Mouse (Mus musculus) G1E (cell line): Measurements from ENCODE around the gene Adora2b. TPM values are rescaled to one million over a fixed set of nuclear protein-coding genes. Genes with fewer than 3 reads are reported as not detected.

Experiments used
- ATAC-seq: 2 replicates; pipeline ENCODE4 v1.8.0; 2016; ENCODE audit warnings: mild to moderate bottlenecking; ENCODE audit not compliant: insufficient number of reproducible peaks, poor library complexity, low FRiP score, severe bottlenecking; ENCODE audit errors: extremely low read depth
- DNase-seq: peaks from one replicate; pipeline ENCODE4 v3.0.0; 2012; ENCODE audit warnings: low spot score
- H3K27me3 ChIP-seq: 2 replicates; pipeline ENCODE4 v1.6.1; 2012; ENCODE audit warnings: mild to moderate bottlenecking, low read length, inconsistent platforms; ENCODE audit not compliant: insufficient read depth
- H3K36me3 ChIP-seq: replicated peaks from 2 replicates; pipeline ENCODE3; 2012; ENCODE audit warnings: mild to moderate bottlenecking, inconsistent platforms
- H3K4me1 ChIP-seq: 2 replicates; pipeline ENCODE4 v1.6.1; 2012; ENCODE audit warnings: low read depth, low read length, inconsistent platforms, mixed read lengths; ENCODE audit not compliant: insufficient read depth
- H3K4me3 ChIP-seq: 2 replicates; pipeline ENCODE4 v1.5.1; 2012; ENCODE audit warnings: low read depth, mild to moderate bottlenecking, inconsistent platforms, low read length, moderate library complexity, mixed read lengths
- H3K9me3 ChIP-seq: replicated peaks from 2 replicates; pipeline ENCODE4 v1.6.1; 2012; ENCODE audit warnings: inconsistent platforms
- CTCF ChIP-seq: IDR thresholded peaks from 2 replicates; pipeline ENCODE4 v1.5.1; 2012; ENCODE audit warnings: low read depth, low read length, inconsistent platforms, mixed read lengths
- GATA1 ChIP-seq: IDR thresholded peaks from 2 replicates; pipeline ENCODE4 v1.6.1; 2012; ENCODE audit warnings: borderline replicate concordance, low read length, inconsistent platforms, mixed read lengths
- GATA2 ChIP-seq: IDR thresholded peaks from 2 replicates; pipeline ENCODE4 v1.6.1; 2012; ENCODE audit warnings: low read depth, low read length, inconsistent platforms, borderline replicate concordance
- POLR2AphosphoS5 ChIP-seq: IDR thresholded peaks from 2 replicates; pipeline ENCODE4 v1.6.1; 2012; ENCODE audit warnings: low read depth, low read length, inconsistent platforms; ENCODE audit not compliant: insufficient replicate concordance
- TAL1 ChIP-seq: conservative IDR thresholded peaks from 2 replicates; pipeline ENCODE4 v1.6.1; 2012; ENCODE audit warnings: low read depth, low read length, inconsistent platforms, mixed read lengths
- polyA plus RNA-seq: library from polyadenylated mRNA; stranded (reverse); fragments of >175 nt; gene quantifications from 2 replicates; pipeline ENCODE4 v1.2.3, GENCODE M21; 2012
- total RNA-seq, 2 experiments: library from RNA; stranded (forward) in 1 of 2; stranded (reverse) in 1 of 2; fragments of 200-1000 nt in 1 of 2; fragments of >200 nt in 1 of 2; fragmentation: Nextera tagmentation in 1 of 2; gene quantifications; 2 replicates each; pipeline ENCODE4 v1.2.3; 2014 to 2017

Adora2b gene
- total and polyA plus RNA-seq, 3 experiments: 0.04 to 0.16 TPM; not detected in 1

DNA sequence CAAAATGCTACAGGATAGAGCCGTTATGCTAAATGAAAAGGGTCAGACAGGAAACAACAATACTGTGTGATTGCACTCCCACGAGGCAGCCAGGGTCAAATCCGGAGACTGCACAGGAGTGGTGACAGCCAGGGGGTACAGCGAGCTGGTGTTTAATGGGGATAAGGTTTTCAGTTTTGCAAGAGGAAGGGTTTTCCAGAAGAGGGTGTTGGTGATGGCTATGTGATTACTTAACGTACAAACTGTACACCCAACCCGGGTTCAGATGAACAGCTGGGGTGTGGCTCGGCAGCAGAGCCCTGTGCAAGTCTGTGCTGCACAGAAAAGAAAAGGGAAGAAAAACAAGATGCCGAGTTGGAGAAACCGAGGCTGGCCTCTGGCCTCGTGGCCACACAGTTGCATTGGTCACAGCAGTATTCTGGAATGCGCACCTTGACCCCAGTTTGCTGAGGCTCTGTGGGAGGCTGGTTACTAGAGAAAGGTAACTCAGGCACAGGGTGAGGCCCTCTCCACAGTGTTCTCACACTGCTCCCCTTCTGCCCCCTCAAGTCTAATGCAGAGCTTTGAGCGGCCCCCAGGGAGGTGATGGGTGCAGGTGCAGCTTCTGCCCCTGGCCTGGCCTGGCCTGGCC is 8.0 kb upstream of the Adora2b start:
- H3K27me3 ChIP-seq: peaks cover 82% of the 10 kb centered on the region
- no peak for ATAC-seq
- no peak overlapping the region for H3K4me3 ChIP-seq
- H3K9me3 ChIP-seq: peaks cover 6% of the 10 kb centered on the region
- no peak for TF ChIP-seq POLR2AphosphoS5
- no peak for DNase-seq
- no peaks in the 10 kb centered on the region for H3K36me3 ChIP-seq
- H3K4me1 ChIP-seq: no peaks in the 10 kb centered on the region

DNA sequence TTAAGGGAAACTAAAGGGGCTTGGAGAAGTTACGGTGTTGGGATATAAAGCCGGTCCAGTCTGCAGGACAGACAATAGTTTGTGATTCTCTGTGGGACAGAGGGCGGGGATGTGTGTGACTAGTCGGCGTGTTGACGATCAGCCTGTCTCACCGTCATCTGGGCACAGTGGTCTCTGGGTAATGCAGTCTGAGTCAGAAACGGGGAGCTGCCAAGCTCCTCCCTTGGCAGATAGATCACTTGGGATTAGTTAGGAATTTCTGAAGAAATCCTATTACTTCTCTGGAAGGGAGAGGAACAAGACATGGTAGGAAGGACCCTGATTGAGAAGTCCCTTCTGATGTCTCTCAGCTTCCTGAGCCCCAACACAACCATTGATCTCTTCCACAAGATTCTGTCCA is 4.9 kb upstream of the Adora2b start:
- Histone ChIP-seq H3K9me3 (peaks cover 11% of the 10 kb centered on the region), H3K27me3 (peaks cover 74% of the 10 kb centered on the region), H3K4me1 (peaks cover 9% of the 10 kb centered on the region), H3K4me3 (no peak overlapping the region), H3K36me3 (no peaks in the 10 kb centered on the region)
- TF ChIP-seq CTCF (no peak), TAL1 (no peak), POLR2AphosphoS5 (no peak), GATA1 (no peak), GATA2 (no peak)
- no peak for ATAC-seq
- DNase-seq: no peak

DNA sequence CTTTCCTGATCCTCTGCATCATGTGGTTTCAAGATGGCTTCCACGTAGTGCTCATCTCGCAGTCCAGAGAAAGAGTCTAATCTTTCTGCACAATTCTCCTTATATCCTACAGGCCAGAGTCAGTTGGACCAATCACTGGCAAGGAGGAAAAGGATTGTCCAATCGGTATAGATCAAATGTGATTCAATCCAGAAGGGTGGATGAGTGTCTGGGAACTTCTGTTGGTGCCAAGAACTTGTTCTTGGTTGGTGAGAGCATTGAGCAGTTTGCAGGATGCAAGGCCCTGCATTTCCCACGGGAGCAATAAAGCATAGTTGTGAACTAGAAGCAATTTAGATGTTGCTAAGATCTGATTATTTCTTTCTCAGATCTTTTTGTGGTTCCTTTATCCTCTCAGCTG is 4.3 kb upstream of the Adora2b start:
- ATAC-seq: no peak
- Histone ChIP-seq H3K4me1 (peaks cover 15% of the 10 kb centered on the region), H3K9me3 (peaks cover 11% of the 10 kb centered on the region), H3K36me3 (no peaks in the 10 kb centered on the region), H3K4me3 (no peak overlapping the region), H3K27me3 (peaks cover 75% of the 10 kb centered on the region)
- no peak for DNase-seq
- TF ChIP-seq CTCF: no peak
- no peak for TF ChIP-seq GATA2
- TF ChIP-seq GATA1: no peak
- TF ChIP-seq POLR2AphosphoS5: no peak
- TF ChIP-seq TAL1: no peak

DNA sequence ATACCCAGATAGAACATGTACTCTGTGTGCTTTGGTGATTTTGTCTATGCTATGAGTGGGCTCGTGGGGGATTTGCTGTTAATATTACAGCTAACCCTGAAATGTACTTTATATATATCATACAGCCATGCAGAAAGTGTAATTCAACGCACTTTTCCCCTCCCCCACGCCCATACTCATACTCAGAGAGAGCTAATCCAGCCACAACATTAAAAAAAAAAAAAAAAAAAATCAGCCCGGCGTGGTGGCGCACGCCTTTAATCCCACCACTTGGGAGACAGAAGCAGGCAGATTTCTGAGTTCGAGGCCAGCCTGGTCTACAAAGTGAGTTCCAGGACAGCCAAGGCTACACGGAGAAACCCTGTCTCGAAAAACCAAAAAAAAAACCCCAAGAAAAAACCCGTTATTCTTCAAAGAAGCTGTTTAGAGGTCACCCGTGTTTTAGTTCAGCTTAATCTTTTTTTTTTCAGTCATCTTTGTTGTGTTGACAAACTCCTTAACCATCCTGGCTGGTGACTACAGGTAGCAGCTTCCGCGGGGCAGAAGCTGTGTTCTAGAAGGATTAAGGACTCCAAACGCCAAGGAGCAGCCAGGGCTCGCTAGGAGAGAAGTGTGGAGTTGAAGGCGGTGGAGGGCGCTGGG is 904 bp upstream of the Adora2b start:
- DNase-seq (no peak), ATAC-seq (no peak)
- peaks cover 82% of the 10 kb centered on the region for H3K27me3 ChIP-seq
- peaks cover 24% of the 10 kb centered on the region for H3K4me1 ChIP-seq
- peaks cover 11% of the 10 kb centered on the region for H3K9me3 ChIP-seq
- no peaks in the 10 kb centered on the region for H3K36me3 ChIP-seq
- peak overlapping the region; percentile 72; the same call in 1 of the 2 replicates for H3K4me3 ChIP-seq
- TF ChIP-seq TAL1 (no peak), GATA1 (no peak), GATA2 (no peak), CTCF (no peak), POLR2AphosphoS5 (no peak)

DNA sequence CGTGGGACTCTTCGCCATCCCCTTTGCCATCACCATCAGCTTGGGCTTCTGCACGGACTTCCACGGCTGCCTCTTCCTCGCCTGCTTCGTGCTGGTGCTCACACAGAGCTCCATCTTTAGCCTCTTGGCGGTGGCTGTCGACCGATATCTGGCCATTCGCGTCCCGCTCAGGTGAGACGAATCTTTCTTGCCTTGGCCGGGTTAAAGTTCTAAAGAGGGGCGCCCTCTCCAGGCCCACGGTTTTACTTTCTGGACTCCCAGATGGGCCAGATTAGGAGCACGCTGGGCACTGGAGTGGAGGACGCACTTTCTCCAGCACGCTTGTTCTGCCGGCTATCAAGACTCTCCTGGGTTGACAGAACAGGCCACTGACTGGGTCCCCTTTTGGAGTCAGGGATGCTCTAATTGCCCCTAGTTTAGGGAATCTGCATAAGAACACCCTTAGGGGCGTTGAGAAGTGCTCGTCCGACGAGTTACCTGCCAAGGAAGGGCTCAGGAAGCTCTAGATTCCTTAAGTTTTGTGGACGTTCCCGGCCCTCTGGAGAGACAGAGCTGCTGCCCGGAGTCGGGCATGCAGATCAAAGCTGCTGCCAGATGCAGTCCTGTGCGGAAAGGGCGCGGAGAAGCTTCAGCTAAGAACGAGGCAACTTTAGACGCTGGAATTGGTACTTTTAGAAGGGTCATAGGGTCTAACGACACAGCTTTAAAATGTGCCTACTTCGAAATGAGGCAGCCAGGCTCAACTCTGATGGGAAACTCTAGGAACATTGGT is 668 bp downstream of the Adora2b start:
- Histone ChIP-seq H3K27me3 (peaks cover 82% of the 10 kb centered on the region), H3K9me3 (peaks cover 11% of the 10 kb centered on the region), H3K4me1 (peaks cover 24% of the 10 kb centered on the region), H3K4me3 (peak overlapping the region; percentile 72), H3K36me3 (no peaks in the 10 kb centered on the region)
- ATAC-seq: no peak
- TF ChIP-seq GATA2 (no peak), POLR2AphosphoS5 (no peak), TAL1 (no peak), CTCF (no peak), GATA1 (no peak)
- DNase-seq: no peak

DNA sequence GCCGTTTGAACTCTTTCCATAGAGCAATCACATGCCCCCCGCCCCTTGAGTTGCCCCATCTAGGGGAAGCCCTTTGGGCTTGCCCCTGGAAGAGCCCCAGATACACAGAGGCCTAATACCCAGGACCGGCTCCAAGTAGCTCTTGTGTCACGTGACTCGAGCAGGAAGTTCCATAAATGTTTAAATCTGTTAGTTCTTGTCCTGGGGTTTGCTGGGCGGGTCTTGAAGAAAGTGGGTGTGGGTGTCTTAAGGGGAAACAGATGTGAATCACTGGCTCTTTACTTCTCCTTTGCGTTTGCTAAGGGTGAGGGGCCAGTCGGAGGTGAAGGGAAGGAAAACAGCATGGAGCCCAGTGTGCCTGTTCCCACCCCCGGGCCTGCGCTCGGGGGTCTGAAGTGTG is 2.3 kb downstream of the Adora2b start:
- DNase-seq: peak; percentile 22
- TF ChIP-seq TAL1: no peak
- TF ChIP-seq GATA1: no peak
- TF ChIP-seq POLR2AphosphoS5: no peak
- TF ChIP-seq CTCF: no peak
- TF ChIP-seq GATA2: no peak
- Histone ChIP-seq H3K27me3 (peaks cover 79% of the 10 kb centered on the region), H3K4me1 (peaks cover 24% of the 10 kb centered on the region), H3K36me3 (no peaks in the 10 kb centered on the region), H3K9me3 (0 out of 2 replicates have a peak, but pooled peaks cover 3% of the 10 kb centered on the region), H3K4me3 (no peak overlapping the region; the same call in 1 of the 2 replicates)
- ATAC-seq: no peak
